Mouse (Mus musculus): ENCODE measurements around the gene Retreg1. TPM values are rescaled to one million over a fixed set of nuclear protein-coding genes. Genes with fewer than 3 reads are reported as not detected.

Gene Retreg1
- polyA plus RNA-seq, 1 experiment from 2014 or later: 37.0 TPM

DNA sequence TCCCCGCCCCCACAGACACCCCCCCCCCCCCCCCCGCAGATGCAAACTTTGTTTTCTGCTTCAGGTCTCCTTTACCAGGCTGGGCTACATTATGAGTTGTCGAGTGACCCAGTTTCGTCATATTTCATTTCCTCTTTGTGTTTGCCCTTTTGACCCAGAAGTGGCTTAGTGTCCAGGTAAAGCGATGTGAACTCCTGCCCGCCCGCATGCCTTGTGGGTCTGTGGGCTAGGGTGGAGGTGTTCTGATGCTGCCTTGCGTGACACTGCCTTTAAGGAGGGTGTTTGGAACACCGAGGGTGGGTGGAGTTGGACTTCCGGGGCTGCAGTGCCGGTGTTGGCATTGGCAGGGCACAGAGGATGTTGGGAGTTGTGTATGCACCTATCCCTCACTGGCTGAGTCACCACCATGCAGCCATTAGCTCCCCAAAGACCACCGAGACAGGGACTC is 15.7 kb downstream of the Retreg1 start:
- peak; percentile 16 for DNase-seq (ENCODE audit: low spot score)
- H3K9me3 ChIP-seq (replicated peaks; ENCODE audit: low read length): no peaks in the 10 kb centered on the region
- no peaks in the 10 kb centered on the region for H3K36me3 ChIP-seq (ENCODE audit: insufficient read depth, low read length)
- H3K27ac ChIP-seq: no peak overlapping the region
- no peak overlapping the region for H3K4me3 ChIP-seq (replicated peaks; ENCODE audit: low read depth, low read length)
- H3K9ac ChIP-seq (ENCODE audit: low read depth, low read length): no peak overlapping the region
- no peak for TF ChIP-seq CTCF (IDR thresholded peaks at IDR 0.05; ENCODE audit: low read depth)
- H3K4me2 ChIP-seq (ENCODE audit: low read length): 0 out of 2 replicates have a peak overlapping the region, but pooled peaks have one; percentile 27
- no peaks in the 10 kb centered on the region for H3K27me3 ChIP-seq (ENCODE audit: insufficient read depth, low read length)
- H3K4me1 ChIP-seq (replicated peaks; ENCODE audit: insufficient read depth, low read length): peaks cover 5% of the 10 kb centered on the region; the same call in 1 of the 2 replicates
- WGBS: 44% methylated on average over 10 of the region's 12 CpGs
- ATAC-seq (replicated peaks; ENCODE audit: low FRiP score, low read depth): peak; percentile 58

DNA sequence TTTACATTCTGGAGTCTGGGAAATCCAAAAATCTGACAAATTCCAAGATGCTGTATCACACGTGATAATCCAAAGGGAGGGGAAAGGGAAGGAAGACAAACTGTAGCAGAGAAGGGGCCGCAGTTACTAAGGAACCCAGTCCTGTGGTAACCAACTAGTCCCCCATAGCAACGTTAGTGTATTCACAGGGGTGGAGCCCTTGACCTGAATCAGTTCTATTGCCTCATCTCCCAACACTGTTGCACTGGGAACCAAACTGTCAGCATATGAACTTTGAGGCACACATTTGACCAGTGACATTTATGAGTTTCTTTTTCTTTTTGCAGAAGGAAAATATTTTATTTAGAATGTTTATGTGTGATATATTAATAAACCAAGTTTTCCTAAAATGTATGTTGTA is 16.5 kb downstream of the Retreg1 start:
- no peak overlapping the region for H3K27ac ChIP-seq
- ATAC-seq (replicated peaks; ENCODE audit: low FRiP score, low read depth) (no peak), DNase-seq (ENCODE audit: low spot score) (no peak)
- H3K4me2 ChIP-seq (ENCODE audit: low read length): no peak overlapping the region
- no peak overlapping the region for H3K9ac ChIP-seq (ENCODE audit: low read depth, low read length)
- TF ChIP-seq CTCF (IDR thresholded peaks at IDR 0.05; ENCODE audit: low read depth): no peak
- no peaks in the 10 kb centered on the region for H3K36me3 ChIP-seq (ENCODE audit: insufficient read depth, low read length)
- no peaks in the 10 kb centered on the region for H3K9me3 ChIP-seq (replicated peaks; ENCODE audit: low read length)
- H3K4me3 ChIP-seq (replicated peaks; ENCODE audit: low read depth, low read length): no peak overlapping the region
- peaks cover 5% of the 10 kb centered on the region; the same call in 1 of the 2 replicates for H3K4me1 ChIP-seq (replicated peaks; ENCODE audit: insufficient read depth, low read length)
- H3K27me3 ChIP-seq (ENCODE audit: insufficient read depth, low read length): no peaks in the 10 kb centered on the region
- WGBS: 51% methylated on average over 3 of the region's 3 CpGs

DNA sequence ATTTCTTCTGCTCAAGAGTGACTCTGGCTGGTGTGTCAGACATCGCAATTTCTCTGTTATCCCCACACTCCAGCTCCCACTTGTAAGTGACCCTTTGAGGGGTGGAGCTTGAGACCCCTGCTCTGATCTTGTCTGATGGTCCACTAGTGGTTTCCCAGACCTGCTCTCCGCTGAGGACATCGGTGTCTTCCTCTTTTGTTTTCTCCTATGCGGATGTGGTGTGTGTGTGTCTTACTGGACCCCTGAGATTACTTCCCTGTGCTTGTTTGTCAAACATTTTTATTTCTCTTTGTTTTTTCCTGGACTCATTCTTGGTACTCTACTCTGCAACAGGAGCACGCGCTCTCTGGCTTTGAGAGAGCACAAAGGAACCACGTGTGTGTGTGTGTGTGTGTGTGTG is 18.9 kb downstream of the Retreg1 start:
- WGBS: 77% methylated on average over 7 of the region's 7 CpGs
- no peaks in the 10 kb centered on the region for H3K9me3 ChIP-seq (replicated peaks; ENCODE audit: low read length)
- H3K36me3 ChIP-seq (ENCODE audit: insufficient read depth, low read length): no peaks in the 10 kb centered on the region
- DNase-seq (ENCODE audit: low spot score) (no peak), ATAC-seq (replicated peaks; ENCODE audit: low FRiP score, low read depth) (no peak)
- no peaks in the 10 kb centered on the region for H3K27me3 ChIP-seq (ENCODE audit: insufficient read depth, low read length)
- H3K27ac ChIP-seq: no peak overlapping the region
- peaks cover 5% of the 10 kb centered on the region; the same call in 1 of the 2 replicates for H3K4me1 ChIP-seq (replicated peaks; ENCODE audit: insufficient read depth, low read length)
- H3K4me3 ChIP-seq (replicated peaks; ENCODE audit: low read depth, low read length): no peak overlapping the region
- no peak for TF ChIP-seq CTCF (IDR thresholded peaks at IDR 0.05; ENCODE audit: low read depth)
- H3K4me2 ChIP-seq (ENCODE audit: low read length): no peak overlapping the region
- no peak overlapping the region for H3K9ac ChIP-seq (ENCODE audit: low read depth, low read length)

DNA sequence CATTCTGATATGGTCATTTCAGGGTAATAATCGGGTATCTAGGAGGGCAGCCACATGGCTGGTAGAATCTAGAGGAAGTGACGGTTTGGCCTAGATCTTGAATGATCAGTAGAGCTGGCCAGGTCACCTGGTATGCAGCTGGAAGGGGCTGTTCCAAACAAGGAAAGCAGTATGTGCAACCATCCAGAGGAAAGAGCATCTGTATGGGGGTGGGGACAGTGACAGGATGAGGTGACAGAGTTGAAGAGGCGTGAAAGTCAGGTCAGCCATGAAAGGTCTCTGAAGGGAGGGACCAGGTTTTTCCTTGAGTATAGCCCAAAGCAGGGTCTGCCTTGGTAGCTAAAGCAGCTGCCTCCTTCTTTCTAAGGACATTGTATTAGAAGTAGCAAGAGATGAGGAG is 22.6 kb downstream of the Retreg1 start:
- Histone ChIP-seq H3K27ac (no peak overlapping the region), H3K9ac (ENCODE audit: low read depth, low read length) (no peak overlapping the region), H3K36me3 (ENCODE audit: insufficient read depth, low read length) (no peaks in the 10 kb centered on the region), H3K4me2 (ENCODE audit: low read length) (no peak overlapping the region), H3K9me3 (replicated peaks; ENCODE audit: low read length) (no peaks in the 10 kb centered on the region), H3K27me3 (ENCODE audit: insufficient read depth, low read length) (no peaks in the 10 kb centered on the region), H3K4me3 (replicated peaks; ENCODE audit: low read depth, low read length) (no peak overlapping the region), H3K4me1 (replicated peaks; ENCODE audit: insufficient read depth, low read length) (no peaks in the 10 kb centered on the region)
- DNase-seq (ENCODE audit: low spot score): no peak
- TF ChIP-seq CTCF (IDR thresholded peaks at IDR 0.05; ENCODE audit: low read depth): no peak
- no peak for ATAC-seq (replicated peaks; ENCODE audit: low FRiP score, low read depth)
- 63% methylated on average over 3 of the region's 3 CpGs for WGBS

DNA sequence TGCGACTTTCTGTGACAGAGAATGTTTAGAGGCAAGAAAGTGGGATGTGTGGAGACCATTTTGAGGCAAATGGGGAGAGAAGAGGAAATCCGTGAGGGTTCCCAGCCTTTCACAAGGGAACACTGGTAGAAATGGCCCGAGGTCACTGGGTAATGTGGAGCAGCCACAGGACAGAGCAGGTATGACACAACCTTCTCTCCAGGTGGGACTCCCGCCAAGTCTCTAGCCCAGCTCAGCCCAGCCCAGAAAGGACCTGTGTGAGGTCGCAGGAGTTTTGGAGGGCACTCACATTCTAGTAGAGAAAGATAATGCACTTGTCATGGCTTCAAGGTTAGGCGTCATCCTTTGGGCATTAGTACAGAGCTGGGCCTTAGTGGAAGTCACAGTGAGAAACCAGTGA is 23.1 kb downstream of the Retreg1 start:
- Histone ChIP-seq H3K4me2 (ENCODE audit: low read length) (no peak overlapping the region), H3K4me3 (replicated peaks; ENCODE audit: low read depth, low read length) (no peak overlapping the region), H3K9ac (ENCODE audit: low read depth, low read length) (no peak overlapping the region), H3K36me3 (ENCODE audit: insufficient read depth, low read length) (no peaks in the 10 kb centered on the region), H3K27me3 (ENCODE audit: insufficient read depth, low read length) (no peaks in the 10 kb centered on the region), H3K27ac (no peak overlapping the region), H3K4me1 (replicated peaks; ENCODE audit: insufficient read depth, low read length) (no peaks in the 10 kb centered on the region), H3K9me3 (replicated peaks; ENCODE audit: low read length) (no peaks in the 10 kb centered on the region)
- DNase-seq (ENCODE audit: low spot score) (no peak), ATAC-seq (replicated peaks; ENCODE audit: low FRiP score, low read depth) (no peak)
- WGBS: 87% methylated on average over 6 of the region's 6 CpGs
- TF ChIP-seq CTCF (IDR thresholded peaks at IDR 0.05; ENCODE audit: low read depth): no peak

DNA sequence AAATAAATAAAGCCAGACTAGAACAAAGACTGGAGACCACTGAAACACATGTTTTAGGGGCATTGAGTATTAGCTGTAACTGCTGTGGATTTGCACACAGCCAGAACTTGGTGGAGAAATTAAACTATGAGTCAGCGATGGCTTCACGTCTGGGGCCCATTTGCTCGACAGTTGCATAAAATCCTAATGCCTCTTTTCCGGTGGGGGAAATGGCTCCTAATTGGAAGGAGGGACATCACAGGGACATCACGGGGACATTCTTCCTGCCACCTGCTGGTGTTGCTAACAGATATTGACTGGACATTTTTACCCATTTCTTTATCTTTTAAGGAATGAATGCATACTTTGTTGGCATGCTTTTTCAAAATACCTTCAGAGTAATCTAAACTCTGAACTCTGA is 26.1 kb downstream of the Retreg1 start:
- Histone ChIP-seq H3K27me3 (ENCODE audit: insufficient read depth, low read length) (no peaks in the 10 kb centered on the region), H3K4me3 (replicated peaks; ENCODE audit: low read depth, low read length) (no peak overlapping the region), H3K4me2 (ENCODE audit: low read length) (no peak overlapping the region), H3K27ac (no peak overlapping the region), H3K36me3 (ENCODE audit: insufficient read depth, low read length) (no peaks in the 10 kb centered on the region), H3K9ac (ENCODE audit: low read depth, low read length) (no peak overlapping the region), H3K4me1 (replicated peaks; ENCODE audit: insufficient read depth, low read length) (no peaks in the 10 kb centered on the region), H3K9me3 (replicated peaks; ENCODE audit: low read length) (no peaks in the 10 kb centered on the region)
- TF ChIP-seq CTCF (IDR thresholded peaks at IDR 0.05; ENCODE audit: low read depth): no peak
- no peak for DNase-seq (ENCODE audit: low spot score)
- ATAC-seq (replicated peaks; ENCODE audit: low FRiP score, low read depth): no peak
- WGBS: 56% methylated on average over 5 of the region's 5 CpGs

DNA sequence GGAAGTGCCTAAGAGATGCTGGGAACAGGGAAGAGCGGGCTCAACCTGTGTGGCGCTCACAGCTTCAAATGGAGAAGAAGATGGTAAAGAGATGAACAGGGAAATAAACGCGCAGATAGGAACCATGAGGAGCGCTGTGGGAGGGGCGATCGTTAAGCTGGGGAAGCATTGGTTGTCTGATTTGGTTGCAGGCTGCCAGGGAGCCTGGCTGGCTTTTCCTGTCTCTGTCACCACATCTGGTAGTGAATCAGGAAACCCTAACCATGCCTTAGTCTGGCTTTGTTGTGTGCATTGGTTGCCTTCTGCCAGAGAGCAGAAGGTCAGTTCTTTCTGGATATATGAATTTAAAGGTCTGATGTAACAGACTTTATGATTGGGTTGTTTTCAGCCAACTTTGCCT is 28.5 kb downstream of the Retreg1 start:
- no peak overlapping the region for H3K4me2 ChIP-seq (ENCODE audit: low read length)
- WGBS: 90% methylated on average over 7 of the region's 7 CpGs
- H3K9ac ChIP-seq (ENCODE audit: low read depth, low read length): no peak overlapping the region
- no peak for DNase-seq (ENCODE audit: low spot score)
- H3K4me1 ChIP-seq (replicated peaks; ENCODE audit: insufficient read depth, low read length): no peaks in the 10 kb centered on the region
- H3K36me3 ChIP-seq (ENCODE audit: insufficient read depth, low read length): no peaks in the 10 kb centered on the region
- TF ChIP-seq CTCF (IDR thresholded peaks at IDR 0.05; ENCODE audit: low read depth): no peak
- no peaks in the 10 kb centered on the region for H3K9me3 ChIP-seq (replicated peaks; ENCODE audit: low read length)
- no peak for ATAC-seq (replicated peaks; ENCODE audit: low FRiP score, low read depth)
- H3K27me3 ChIP-seq (ENCODE audit: insufficient read depth, low read length): no peaks in the 10 kb centered on the region
- no peak overlapping the region for H3K27ac ChIP-seq
- H3K4me3 ChIP-seq (replicated peaks; ENCODE audit: low read depth, low read length): no peak overlapping the region
